Mouse (Mus musculus): ENCODE results near the gene Exoc1. TPM values are rescaled to one million over a fixed set of nuclear protein-coding genes. Genes with fewer than 3 reads are reported as not detected.

Exoc1 gene
- 37.6 and 38.6 TPM in 2 replicates for polyA plus RNA-seq (2014; fragmentation: Nextera tagmentation; extraction: Ambion mirVana)

GRCm38 (mm10) chr5:76529040-76529703, at the start of gene Exoc1:
Gene Exoc1, plus strand, starts transcription at chr5:76529311.
- TF ChIP-seq CTCF (IDR thresholded peaks at IDR 0.05; ENCODE audit: low read depth): no peak
- peak within 1 kb of the TSS; percentile 91 for H3K4me2 ChIP-seq
- H3K4me3 ChIP-seq (ENCODE audit: low read depth, low read length): peak within 1 kb of the TSS; percentile 85
- H3K36me3 ChIP-seq (ENCODE audit: insufficient read depth): no peaks in the 10 kb centered on the region
- no peaks in the 10 kb centered on the region for H3K27me3 ChIP-seq (ENCODE audit: insufficient read depth, low read length)
- DNase-seq (peak; percentile 97), ATAC-seq (ENCODE audit: insufficient read depth) (peak; percentile 100)
- WGBS: under 1% methylated on average over 39 of the region's 39 CpGs
- H3K4me1 ChIP-seq (ENCODE audit: insufficient read depth): peaks cover 9% of the 10 kb centered on the region
- peak within 1 kb of the TSS; percentile 91 for H3K27ac ChIP-seq (ENCODE audit: low read depth)
- peak within 1 kb of the TSS; percentile 78 for H3K9ac ChIP-seq
- no peaks in the 10 kb centered on the region for H3K9me3 ChIP-seq (ENCODE audit: low read depth, low read length)

- no peak for ATAC-seq (ENCODE audit: insufficient read depth)
- no peaks in the 10 kb centered on the region for H3K9me3 ChIP-seq (ENCODE audit: low read depth, low read length)
- no peaks in the 10 kb centered on the region for H3K4me1 ChIP-seq (ENCODE audit: insufficient read depth)
- H3K27ac ChIP-seq (ENCODE audit: low read depth): no peak within 1 kb of the TSS
- H3K9ac ChIP-seq: no peak within 1 kb of the TSS
- no peak for TF ChIP-seq CTCF (IDR thresholded peaks at IDR 0.05; ENCODE audit: low read depth)
- WGBS: 48% methylated on average over 5 of the region's 5 CpGs
- no peak within 1 kb of the TSS for H3K4me2 ChIP-seq
- DNase-seq: no peak
- H3K36me3 ChIP-seq (ENCODE audit: insufficient read depth): no peaks in the 10 kb centered on the region
- no peak within 1 kb of the TSS for H3K4me3 ChIP-seq (ENCODE audit: low read depth, low read length)
- no peaks in the 10 kb centered on the region for H3K27me3 ChIP-seq (ENCODE audit: insufficient read depth, low read length)
Measured at GRCm38 (mm10) chr5:76483811-76484210, 45.3 kb upstream of the Exoc1 start, which contains the start of gene Gm7271. Gene Gm7271, plus strand, starts transcription at chr5:76484040.

GRCm38 (mm10) chr5:76495126-76495525, 34.0 kb upstream of the Exoc1 start:
- no peaks in the 10 kb centered on the region for H3K9me3 ChIP-seq (ENCODE audit: low read depth, low read length)
- no peak for DNase-seq
- no peaks in the 10 kb centered on the region for H3K27me3 ChIP-seq (ENCODE audit: insufficient read depth, low read length)
- H3K4me2 ChIP-seq: no peak overlapping the region
- no peak overlapping the region for H3K27ac ChIP-seq (ENCODE audit: low read depth)
- WGBS: 80% methylated on average over 13 of the region's 13 CpGs
- H3K4me3 ChIP-seq (ENCODE audit: low read depth, low read length): no peak overlapping the region
- H3K36me3 ChIP-seq (ENCODE audit: insufficient read depth): no peaks in the 10 kb centered on the region
- TF ChIP-seq CTCF (IDR thresholded peaks at IDR 0.05; ENCODE audit: low read depth): no peak
- ATAC-seq (ENCODE audit: insufficient read depth): no peak
- no peaks in the 10 kb centered on the region for H3K4me1 ChIP-seq (ENCODE audit: insufficient read depth)
- no peak overlapping the region for H3K9ac ChIP-seq

GRCm38 (mm10) chr5:76522446-76522845, 6.7 kb upstream of the Exoc1 start:
- H3K4me1 ChIP-seq (ENCODE audit: insufficient read depth): no peaks in the 10 kb centered on the region
- no peak overlapping the region for H3K9ac ChIP-seq
- no peaks in the 10 kb centered on the region for H3K36me3 ChIP-seq (ENCODE audit: insufficient read depth)
- no peak for ATAC-seq (ENCODE audit: insufficient read depth)
- H3K4me2 ChIP-seq: no peak overlapping the region
- no peak for DNase-seq
- no peaks in the 10 kb centered on the region for H3K27me3 ChIP-seq (ENCODE audit: insufficient read depth, low read length)
- H3K9me3 ChIP-seq (ENCODE audit: low read depth, low read length): no peaks in the 10 kb centered on the region
- WGBS: 87% methylated on average over 1 of the region's 1 CpGs
- H3K4me3 ChIP-seq (ENCODE audit: low read depth, low read length): no peak overlapping the region
- H3K27ac ChIP-seq (ENCODE audit: low read depth): no peak overlapping the region
- no peak for TF ChIP-seq CTCF (IDR thresholded peaks at IDR 0.05; ENCODE audit: low read depth)

- no peaks in the 10 kb centered on the region for H3K9me3 ChIP-seq (ENCODE audit: low read depth, low read length)
- no peaks in the 10 kb centered on the region for H3K27me3 ChIP-seq (ENCODE audit: insufficient read depth, low read length)
- 64% methylated on average over 5 of the region's 5 CpGs for WGBS
- H3K27ac ChIP-seq (ENCODE audit: low read depth): no peak overlapping the region
- DNase-seq (no peak), ATAC-seq (ENCODE audit: insufficient read depth) (no peak)
- no peaks in the 10 kb centered on the region for H3K36me3 ChIP-seq (ENCODE audit: insufficient read depth)
- no peak overlapping the region for H3K4me2 ChIP-seq
- no peak for TF ChIP-seq CTCF (IDR thresholded peaks at IDR 0.05; ENCODE audit: low read depth)
- no peak overlapping the region for H3K9ac ChIP-seq
- no peak overlapping the region for H3K4me3 ChIP-seq (ENCODE audit: low read depth, low read length)
- no peaks in the 10 kb centered on the region for H3K4me1 ChIP-seq (ENCODE audit: insufficient read depth)
Measured at GRCm38 (mm10) chr5:76524623-76525022, 4.5 kb upstream of the Exoc1 start.

- H3K4me2 ChIP-seq: no peak overlapping the region
- no peak overlapping the region for H3K27ac ChIP-seq (ENCODE audit: low read depth)
- ATAC-seq (ENCODE audit: insufficient read depth) (no peak), DNase-seq (no peak)
- H3K9me3 ChIP-seq (ENCODE audit: low read depth, low read length): no peaks in the 10 kb centered on the region
- WGBS: 52% methylated on average over 4 of the region's 4 CpGs
- H3K27me3 ChIP-seq (ENCODE audit: insufficient read depth, low read length): no peaks in the 10 kb centered on the region
- TF ChIP-seq CTCF (IDR thresholded peaks at IDR 0.05; ENCODE audit: low read depth): no peak
- no peak overlapping the region for H3K9ac ChIP-seq
- peaks cover 4% of the 10 kb centered on the region for H3K4me1 ChIP-seq (ENCODE audit: insufficient read depth)
- no peaks in the 10 kb centered on the region for H3K36me3 ChIP-seq (ENCODE audit: insufficient read depth)
- no peak overlapping the region for H3K4me3 ChIP-seq (ENCODE audit: low read depth, low read length)
Measured at GRCm38 (mm10) chr5:76525066-76525465, 4.0 kb upstream of the Exoc1 start.

GRCm38 (mm10) chr5:76525829-76526228, 3.3 kb upstream of the Exoc1 start:
- Histone ChIP-seq H3K27me3 (ENCODE audit: insufficient read depth, low read length) (no peaks in the 10 kb centered on the region), H3K27ac (ENCODE audit: low read depth) (no peak overlapping the region), H3K4me1 (ENCODE audit: insufficient read depth) (peaks cover 9% of the 10 kb centered on the region), H3K4me3 (ENCODE audit: low read depth, low read length) (no peak overlapping the region), H3K36me3 (ENCODE audit: insufficient read depth) (no peaks in the 10 kb centered on the region), H3K4me2 (no peak overlapping the region), H3K9me3 (ENCODE audit: low read depth, low read length) (no peaks in the 10 kb centered on the region), H3K9ac (no peak overlapping the region)
- peak; percentile 19; the same call in 1 of the 2 replicates for TF ChIP-seq CTCF (IDR thresholded peaks at IDR 0.05; ENCODE audit: low read depth)
- no peak for ATAC-seq (ENCODE audit: insufficient read depth)
- DNase-seq: peak; percentile 15
- WGBS: 50% methylated on average over 2 of the region's 2 CpGs

Data from lung, embryonic 14.5 days (tissue).